Mouse (Mus musculus): ENCODE data around the gene Ddx28. TPM values are rescaled to one million over a fixed set of nuclear protein-coding genes. Genes with fewer than 3 reads are reported as not detected.
"Not testable (repeated sequence)": the region's sequence is repeated elsewhere in the genome, so short reads cannot be mapped to it uniquely, and the experiment has no call there.

Ddx28 gene
- total RNA-seq, 2 experiments from 2014 or later: 10.4 to 10.7 TPM

DNA sequence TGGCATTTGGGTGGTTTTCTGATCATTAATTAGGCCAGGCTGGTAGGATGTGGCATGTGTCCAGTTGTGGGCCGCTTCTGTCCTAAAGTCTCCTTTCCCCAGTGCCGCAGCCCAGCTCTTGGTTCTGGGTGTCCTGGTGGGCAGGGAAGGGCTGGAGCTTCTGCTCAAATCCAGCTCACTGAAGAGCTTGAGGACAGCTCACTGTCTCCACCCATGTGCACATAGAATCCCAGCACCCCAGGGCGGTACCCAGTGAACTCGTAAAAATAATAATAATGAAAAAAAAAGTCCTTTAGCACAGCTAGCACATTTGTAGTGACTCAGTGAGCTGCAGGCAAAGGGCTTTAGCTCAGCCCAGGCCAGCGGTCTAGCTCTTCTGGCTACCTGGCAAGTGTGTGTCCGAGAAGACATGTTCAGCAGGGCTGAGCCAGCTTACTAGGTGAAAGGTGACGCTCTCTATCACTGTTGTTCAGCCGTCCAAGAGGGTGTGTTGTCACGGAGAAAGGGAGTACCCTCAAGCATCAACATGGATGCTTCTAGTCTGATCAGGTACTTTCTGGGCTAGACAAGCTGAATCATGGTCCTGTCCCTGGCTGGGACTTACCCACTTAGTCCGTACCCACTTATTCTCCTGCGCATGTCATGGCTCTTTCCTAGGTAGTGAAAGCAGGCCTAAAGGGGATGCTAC is 35.3 kb upstream of the Ddx28 start:
- no peak for DNase-seq
- TF ChIP-seq CTCF (IDR thresholded peaks at IDR 0.05): no peak
- intact Hi-C loops (cut with DNase I): no loop called here
- Histone ChIP-seq H3K27ac (peak overlapping the region; percentile 31; the same call in 1 of the 2 replicates), H3K4me3 (no peak overlapping the region)

DNA sequence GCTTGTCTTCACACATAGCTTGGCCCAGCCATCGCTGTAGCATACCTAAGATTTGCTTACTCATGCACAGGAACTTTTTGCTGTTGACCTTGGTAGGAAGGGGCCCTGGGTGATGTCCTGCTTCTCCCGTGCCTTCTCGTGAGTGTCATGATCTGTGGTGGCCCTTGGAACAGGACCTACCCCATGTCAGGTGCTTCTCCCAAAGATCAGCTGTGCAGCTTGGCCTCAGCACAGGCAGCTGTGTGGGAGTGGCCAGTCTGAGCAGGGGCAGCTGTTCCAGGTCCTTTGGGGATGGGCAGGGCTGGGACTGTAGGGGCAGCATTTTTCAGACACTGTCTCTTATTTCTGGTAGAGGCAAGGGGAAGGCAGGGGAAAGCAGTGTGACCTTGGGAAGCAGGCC is 32.5 kb upstream of the Ddx28 start:
- no peak for TF ChIP-seq CTCF (IDR thresholded peaks at IDR 0.05)
- peak overlapping the region; percentile 76 for H3K27ac ChIP-seq
- H3K4me3 ChIP-seq: no peak overlapping the region
- DNase-seq: peak; percentile 81
- intact Hi-C loops (cut with DNase I): no loop called here

DNA sequence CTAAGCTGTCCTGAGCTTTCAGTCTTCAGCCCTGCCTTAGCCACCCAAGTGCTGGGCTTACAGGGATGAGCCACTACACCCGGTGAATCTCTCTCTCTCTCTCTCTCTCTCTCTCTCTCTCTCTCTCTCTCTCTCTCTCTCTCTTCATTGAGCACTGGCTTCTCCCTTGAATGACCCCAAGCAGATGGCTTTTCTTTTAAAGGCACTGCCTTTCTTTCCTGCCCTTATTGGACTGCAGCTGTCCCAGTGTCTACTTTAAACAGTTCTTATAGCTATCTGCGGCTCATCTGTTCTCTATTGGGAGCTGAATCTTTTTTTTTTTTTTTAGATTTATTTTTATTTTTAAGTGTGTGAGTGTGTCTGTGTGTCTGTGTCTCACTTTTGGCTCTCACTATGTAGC is 31.4 kb upstream of the Ddx28 start:
- intact Hi-C loops (cut with DNase I): no loop called here
- no peak for TF ChIP-seq CTCF (IDR thresholded peaks at IDR 0.05)

DNA sequence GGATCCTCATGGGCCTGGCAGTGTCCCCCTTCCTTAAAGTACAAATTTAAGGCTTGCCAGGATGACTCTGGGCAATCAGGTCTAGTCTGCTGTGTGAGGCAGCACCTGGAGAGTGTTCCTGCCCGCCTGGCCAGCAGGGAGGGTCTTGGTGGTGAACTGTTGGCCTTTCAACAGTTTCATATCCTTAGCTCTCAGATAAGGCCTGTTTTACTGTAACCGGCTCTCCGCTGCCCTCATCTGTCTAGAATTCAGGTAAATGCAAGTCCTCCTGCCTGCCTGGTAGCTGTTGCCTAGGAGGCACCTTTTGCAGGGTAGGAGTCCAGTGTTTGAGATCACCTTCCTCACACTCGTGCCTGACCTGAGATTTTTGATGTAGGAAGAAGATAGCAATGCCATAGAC is 28.5 kb upstream of the Ddx28 start:
- DNase-seq: no peak
- Histone ChIP-seq H3K27ac (no peak overlapping the region), H3K4me3 (no peak overlapping the region)
- no peak for TF ChIP-seq CTCF (IDR thresholded peaks at IDR 0.05)
- intact Hi-C loops (cut with DNase I): no loop called here

More for the DNA sequence above, 31.4 kb upstream of the Ddx28 start:
- no peak for DNase-seq
- H3K27ac ChIP-seq: no peak overlapping the region
- no peak overlapping the region for H3K4me3 ChIP-seq

DNA sequence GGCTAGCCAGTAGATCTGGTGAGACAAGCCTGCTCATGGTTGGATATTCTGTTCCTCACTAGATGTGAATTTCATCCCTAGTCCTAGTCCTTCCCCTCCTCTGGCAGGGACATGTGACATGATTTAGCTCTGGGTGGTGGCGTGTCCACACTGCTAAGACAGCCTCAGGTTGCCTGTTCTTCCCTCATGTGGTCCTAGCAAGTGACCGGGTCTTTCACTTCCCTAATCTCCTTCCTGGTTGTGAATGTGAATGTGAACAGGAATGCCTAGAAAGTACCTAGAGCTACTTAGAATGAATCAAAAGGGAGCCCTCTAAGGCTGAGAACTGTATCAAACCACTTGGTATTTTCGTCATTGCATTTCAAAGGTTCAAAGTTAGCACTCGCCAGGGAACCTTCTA is 27.9 kb upstream of the Ddx28 start:
- intact Hi-C loops (cut with DNase I): no loop called here
- Histone ChIP-seq H3K27ac (no peak overlapping the region), H3K4me3 (no peak overlapping the region)
- no peak for DNase-seq
- no peak for TF ChIP-seq CTCF (IDR thresholded peaks at IDR 0.05)

DNA sequence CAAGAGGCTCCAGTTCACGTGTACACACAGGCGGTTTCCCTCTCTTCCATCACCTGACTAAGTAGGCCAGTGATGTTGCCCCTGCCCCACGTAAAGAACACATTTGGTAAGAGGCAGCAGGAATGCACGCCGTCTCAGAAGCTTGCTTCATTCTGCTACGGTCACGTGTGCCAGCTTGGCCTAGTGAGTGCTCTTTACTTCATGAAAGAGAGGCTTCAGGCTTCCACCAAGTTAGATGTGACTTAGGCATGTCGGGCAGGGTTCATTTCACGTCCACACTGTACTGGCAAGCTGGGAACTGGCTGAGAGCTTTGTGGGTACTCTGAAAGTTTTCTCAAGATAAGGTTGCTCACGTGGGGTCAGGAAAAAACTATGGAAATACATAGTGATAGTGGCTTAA is 27.0 kb upstream of the Ddx28 start:
- intact Hi-C loops (cut with DNase I): no loop called here
- Histone ChIP-seq H3K27ac (no peak overlapping the region), H3K4me3 (no peak overlapping the region)
- DNase-seq: no peak
- no peak for TF ChIP-seq CTCF (IDR thresholded peaks at IDR 0.05)

DNA sequence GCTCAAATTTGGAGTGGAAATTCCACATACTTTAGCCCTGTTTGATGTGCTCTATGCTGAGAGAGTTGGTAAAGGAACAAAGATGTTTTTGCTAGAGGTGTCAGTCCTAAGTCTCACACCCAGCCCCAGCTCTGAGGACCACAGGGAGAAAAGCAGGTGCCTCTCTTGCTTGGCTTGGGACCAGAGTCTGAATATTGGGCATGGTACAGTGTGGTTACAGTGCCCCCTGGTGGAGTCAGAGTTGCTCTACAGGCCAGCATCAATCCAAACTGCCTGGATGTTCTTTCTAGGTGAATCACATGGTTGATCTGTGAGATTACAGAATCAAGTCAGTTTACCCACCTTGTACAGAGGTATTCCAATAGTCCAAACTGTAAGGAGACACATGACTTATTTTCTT is 10.8 kb upstream of the Ddx28 start:
- H3K27ac ChIP-seq: no peak overlapping the region
- no peak; the same call in 1 of the 2 replicates for TF ChIP-seq CTCF (IDR thresholded peaks at IDR 0.05)
- intact Hi-C loops (cut with DNase I): loop anchor here (1.0 to 5.0 kb wide), 3 partner anchors 31 to 310 kb away; partner anchors contain the start of gene Dus2
- peak; percentile 74 for DNase-seq
- no peak overlapping the region for H3K4me3 ChIP-seq

DNA sequence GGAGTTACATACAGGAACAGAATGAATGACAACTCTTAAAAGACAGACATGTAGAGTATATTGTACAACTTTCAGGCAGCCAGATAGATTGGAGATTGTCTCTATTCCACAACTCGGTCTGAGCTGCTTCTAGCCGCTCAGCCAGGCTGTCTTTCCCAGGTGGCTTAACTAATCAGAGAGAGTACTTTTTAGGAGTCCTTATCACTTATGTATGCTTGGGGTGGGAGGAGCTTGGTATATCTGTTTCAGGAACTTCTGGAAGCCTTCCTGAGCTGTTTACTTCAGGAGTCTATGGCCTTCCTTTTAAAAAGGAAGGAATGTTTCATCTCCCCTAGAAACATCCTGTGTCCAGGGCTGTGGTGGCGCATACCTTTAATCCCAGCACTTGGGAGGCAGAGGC is 6.4 kb upstream of the Ddx28 start:
- H3K4me3 ChIP-seq: no peak overlapping the region
- no peak for DNase-seq
- intact Hi-C loops (cut with DNase I): no loop called here
- TF ChIP-seq CTCF (IDR thresholded peaks at IDR 0.05): no peak
- no peak overlapping the region for H3K27ac ChIP-seq

DNA sequence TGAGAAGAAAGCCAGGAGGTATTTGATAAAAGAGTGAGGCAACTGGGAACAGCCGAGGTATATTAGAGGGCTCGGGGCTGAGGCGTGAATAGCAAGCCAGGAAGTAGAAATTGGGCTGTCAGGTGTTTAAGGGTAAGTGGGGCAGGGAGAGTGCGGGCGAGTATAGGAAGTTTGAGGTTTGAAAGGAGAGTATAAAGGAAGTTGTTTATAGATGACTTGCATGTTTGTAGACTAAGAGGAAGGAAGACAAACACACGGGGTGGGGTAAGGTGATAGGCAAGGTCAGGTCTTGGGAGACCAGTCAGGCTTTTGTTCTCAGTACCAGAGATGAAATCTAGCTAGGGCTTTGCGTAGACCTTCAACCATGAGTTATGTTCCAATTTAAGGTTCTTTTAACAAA is 5.4 kb upstream of the Ddx28 start:
- Histone ChIP-seq H3K27ac (no peak overlapping the region), H3K4me3 (no peak overlapping the region)
- intact Hi-C loops (cut with DNase I): no loop called here
- no peak for DNase-seq
- TF ChIP-seq CTCF (IDR thresholded peaks at IDR 0.05): no peak

DNA sequence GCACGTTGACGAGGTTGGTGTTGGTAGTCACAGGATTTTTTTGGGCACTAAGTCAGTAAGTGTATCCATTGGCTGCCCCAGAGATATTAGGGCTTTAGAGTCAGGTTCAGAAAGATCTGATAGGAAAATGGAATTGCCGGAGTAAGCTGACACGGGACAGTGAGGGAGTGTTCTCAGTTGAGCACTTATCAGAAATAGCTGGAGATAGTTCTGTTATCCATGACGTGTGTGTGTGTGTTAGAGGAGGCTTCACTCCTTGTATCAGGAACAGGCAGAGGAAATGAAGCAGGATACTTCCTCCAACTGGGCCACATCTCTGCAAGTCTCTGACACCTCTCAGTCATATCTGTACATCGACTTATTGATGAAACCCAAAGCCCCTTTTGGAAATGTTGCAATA is 4.6 kb upstream of the Ddx28 start:
- Histone ChIP-seq H3K27ac (no peak overlapping the region), H3K4me3 (no peak overlapping the region)
- TF ChIP-seq CTCF (IDR thresholded peaks at IDR 0.05): no peak
- intact Hi-C loops (cut with DNase I): no loop called here
- no peak for DNase-seq

DNA sequence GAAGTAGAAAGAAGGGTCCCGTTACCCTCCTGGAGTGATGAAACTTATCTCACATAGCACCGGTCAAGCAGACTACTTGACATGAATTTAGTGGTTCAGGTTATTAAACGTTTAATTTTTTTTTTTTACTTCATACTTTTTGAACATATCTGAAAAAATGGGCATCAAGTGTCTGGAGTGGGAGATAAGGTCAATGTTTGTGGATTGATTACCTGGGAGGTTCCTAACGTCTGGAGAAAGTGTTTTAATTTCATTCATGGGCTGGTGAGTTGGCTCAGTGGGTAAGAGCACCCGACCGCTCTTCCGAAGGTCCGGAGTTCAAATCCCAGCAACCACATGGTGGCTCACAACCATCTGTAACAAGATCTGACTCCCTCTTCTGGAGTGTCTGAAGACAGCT is 521 bp upstream of the Ddx28 start:
- peak overlapping the region; percentile 93; the same call in 1 of the 2 replicates for H3K4me3 ChIP-seq
- intact Hi-C loops (cut with DNase I): loop anchor here (5.0 kb wide), 1 partner anchor 75 kb away; the partner anchor contains the start of gene Psmb10

DNA sequence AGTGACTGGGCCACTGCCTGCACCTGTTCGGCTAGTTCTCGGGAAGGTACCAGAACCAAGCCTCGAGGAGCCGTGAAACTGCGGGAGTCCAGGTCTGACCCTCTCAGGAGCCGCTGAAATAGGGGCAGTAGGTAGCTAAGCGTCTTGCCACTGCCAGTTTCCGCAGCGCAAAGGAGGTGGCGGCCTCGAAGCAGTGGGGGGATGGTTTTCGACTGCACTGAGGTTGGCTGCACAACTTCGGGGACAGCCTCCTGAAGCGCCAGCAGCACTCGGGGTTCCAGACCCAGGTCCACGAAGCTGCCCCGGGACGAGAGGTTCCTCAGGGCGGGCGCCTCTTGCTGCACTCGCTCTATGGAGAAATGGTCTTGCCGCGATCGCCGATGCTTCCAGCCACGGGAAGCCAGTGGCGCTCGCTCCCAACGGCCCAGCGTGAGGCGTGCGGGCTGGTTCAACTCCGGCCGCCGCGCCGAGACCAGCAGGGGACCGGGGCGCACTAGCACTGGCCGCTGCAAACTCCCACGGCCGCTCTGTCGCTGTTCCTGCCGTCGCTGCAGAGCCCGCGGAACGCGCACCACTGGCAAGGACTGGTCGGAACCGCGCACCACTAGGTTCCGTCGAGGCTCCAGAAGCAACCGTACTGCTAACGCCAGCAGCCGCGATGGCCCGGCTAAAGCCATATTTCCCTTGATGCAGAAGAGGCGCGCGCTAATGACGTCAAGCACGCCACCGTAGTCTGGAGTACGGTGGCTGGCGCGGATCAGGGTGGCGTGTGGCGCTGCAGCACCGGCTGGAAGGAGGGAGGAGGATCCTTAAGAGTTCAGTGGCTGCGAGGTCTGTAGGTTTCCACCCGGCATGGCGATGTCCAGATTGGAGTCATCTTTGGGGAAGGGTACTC is 687 bp downstream of the Ddx28 start:
- peak; percentile 94 for DNase-seq
- Histone ChIP-seq H3K4me3 (peak overlapping the region; percentile 93), H3K27ac (peak overlapping the region; percentile 91)
- TF ChIP-seq CTCF (IDR thresholded peaks at IDR 0.05): no peak; the same call in 1 of the 2 replicates
- intact Hi-C loops (cut with DNase I): loop anchor here (1.0 to 5.0 kb wide), 2 partner anchors 74 to 110 kb away; partner anchors contain the start of gene Psmb10

More for the DNA sequence above, 521 bp upstream of the Ddx28 start:
- not testable (repeated sequence) for DNase-seq, H3K27ac ChIP-seq

DNA sequence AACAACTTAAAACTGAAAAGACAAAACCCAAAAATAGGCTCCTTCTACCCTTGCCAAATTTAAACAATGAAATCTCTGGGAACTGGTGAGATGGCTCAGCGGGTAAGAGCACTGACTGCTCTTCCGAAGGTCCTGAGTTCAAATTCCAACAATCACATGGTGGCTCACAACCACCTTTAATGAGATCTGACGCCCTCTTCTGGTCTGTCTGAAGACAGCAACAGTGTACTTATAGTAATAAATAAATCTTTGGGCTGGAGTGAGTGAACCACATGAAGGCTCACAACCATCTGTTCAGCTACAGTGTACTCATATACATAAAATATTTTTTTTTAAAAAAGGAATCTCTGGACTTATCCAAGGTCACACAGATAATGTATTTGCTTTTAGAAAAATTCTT is 3.8 kb downstream of the Ddx28 start:
- peak; percentile 20; the same call in 1 of the 2 replicates for TF ChIP-seq CTCF (IDR thresholded peaks at IDR 0.05)
- H3K27ac ChIP-seq; H3K4me3 ChIP-seq; DNase-seq; intact Hi-C loops (cut with DNase I): not testable (repeated sequence)

Measured in gastrocnemius, adult 2 months (tissue).